Mouse (Mus musculus) embryonic fibroblast, embryonic 13.5 days (primary cell): ENCODE results near the gene 1700017B05Rik. TPM values are rescaled to one million over a fixed set of nuclear protein-coding genes. Genes with fewer than 3 reads are reported as not detected.
"Not testable (repeated sequence)": the region's sequence is repeated elsewhere in the genome, so short reads cannot be mapped to it uniquely, and the experiment has no call there.

ENCODE experiments used
- H3K27ac ChIP-seq: 2 replicates; pipeline ENCODE4 v1.5.1; 2012; ENCODE audit warnings: low read length, control low read depth, inconsistent platforms; ENCODE audit not compliant: insufficient read depth
- H3K4me1 ChIP-seq: 2 replicates; pipeline ENCODE4 v1.6.1; 2011; ENCODE audit warnings: low read length; ENCODE audit not compliant: control insufficient read depth, insufficient read depth
- H3K4me3 ChIP-seq: 2 replicates; pipeline ENCODE4 v1.5.1; 2011; ENCODE audit warnings: mild to moderate bottlenecking, control low read depth, low read length; ENCODE audit not compliant: insufficient read depth
- CTCF ChIP-seq: IDR thresholded peaks from 2 replicates; pipeline ENCODE4 v1.5.1; 2011; ENCODE audit warnings: mild to moderate bottlenecking, control low read depth, low read length, moderate library complexity, borderline replicate concordance; ENCODE audit not compliant: insufficient read depth
- POLR2A ChIP-seq: IDR thresholded peaks from 2 replicates; pipeline ENCODE4 v1.6.1; 2011; ENCODE audit warnings: low read depth, mild to moderate bottlenecking, control low read depth, low read length, moderate library complexity
- polyA plus RNA-seq: library from polyadenylated mRNA; stranded (reverse); fragments of >200 nt; gene quantifications from 2 replicates; pipeline ENCODE4 v1.2.4, GENCODE M21; 2011; ENCODE audit warnings: low read depth; ENCODE audit not compliant: missing spikeins, insufficient read length

1700017B05Rik gene
- polyA plus RNA-seq, 1 experiment, result 36.6 TPM

GRCm38 (mm10) chr9:57236256-57236655, 26.2 kb downstream of the 1700017B05Rik start, which contains the start of gene Trcg1:
TSS of gene Trcg1 (plus strand) at chr9:57236556.
- Histone ChIP-seq H3K4me1 (peaks cover 5% of the 10 kb centered on the region; the same call in 1 of the 2 replicates), H3K4me3 (no peak within 1 kb of the TSS), H3K27ac (no peak within 1 kb of the TSS)
- TF ChIP-seq POLR2A (no peak), CTCF (no peak)

- Histone ChIP-seq H3K4me1 (peaks cover 5% of the 10 kb centered on the region; the same call in 1 of the 2 replicates), H3K27ac (no peak overlapping the region), H3K4me3 (no peak overlapping the region)
- no peak for TF ChIP-seq POLR2A
- TF ChIP-seq CTCF, result no peak
Measured at GRCm38 (mm10) chr9:57233767-57234166, 28.6 kb downstream of the 1700017B05Rik start.

GRCm38 (mm10) chr9:57233142-57233541, 29.3 kb downstream of the 1700017B05Rik start:
- Histone ChIP-seq H3K27ac (no peak overlapping the region), H3K4me1 (peaks cover 5% of the 10 kb centered on the region; the same call in 1 of the 2 replicates), H3K4me3 (no peak overlapping the region)
- TF ChIP-seq POLR2A (no peak), CTCF (no peak)

GRCm38 (mm10) chr9:57232341-57232940, 30.0 kb downstream of the 1700017B05Rik start:
- peaks cover 5% of the 10 kb centered on the region; the same call in 1 of the 2 replicates for H3K4me1 ChIP-seq
- no peak overlapping the region for H3K27ac ChIP-seq
- no peak overlapping the region for H3K4me3 ChIP-seq
- TF ChIP-seq POLR2A, result no peak
- TF ChIP-seq CTCF, result no peak

GRCm38 (mm10) chr9:57231536-57232255, 30.7 kb downstream of the 1700017B05Rik start:
- peaks cover 5% of the 10 kb centered on the region; the same call in 1 of the 2 replicates for H3K4me1 ChIP-seq
- TF ChIP-seq POLR2A (no peak), CTCF (no peak)
- no peak overlapping the region for H3K27ac ChIP-seq
- no peak overlapping the region for H3K4me3 ChIP-seq

GRCm38 (mm10) chr9:57230146-57230783, 32.1 kb downstream of the 1700017B05Rik start:
- TF ChIP-seq POLR2A (no peak), CTCF (no peak)
- H3K27ac ChIP-seq, result no peak overlapping the region
- H3K4me3 ChIP-seq, result no peak overlapping the region
- H3K4me1 ChIP-seq, result peaks cover 5% of the 10 kb centered on the region; the same call in 1 of the 2 replicates

GRCm38 (mm10) chr9:57229726-57230125, 32.7 kb downstream of the 1700017B05Rik start:
- TF ChIP-seq CTCF (no peak), POLR2A (no peak)
- no peak overlapping the region for H3K4me3 ChIP-seq
- no peak overlapping the region for H3K27ac ChIP-seq
- peaks cover 5% of the 10 kb centered on the region; the same call in 1 of the 2 replicates for H3K4me1 ChIP-seq

- no peak for TF ChIP-seq CTCF
- TF ChIP-seq POLR2A, result no peak
- Histone ChIP-seq H3K4me3 (no peak overlapping the region), H3K27ac (no peak overlapping the region), H3K4me1 (no peaks in the 10 kb centered on the region)
Measured at GRCm38 (mm10) chr9:57228186-57228585, 34.2 kb downstream of the 1700017B05Rik start.

- Histone ChIP-seq H3K4me3 (no peak overlapping the region), H3K27ac (no peak overlapping the region), H3K4me1 (no peaks in the 10 kb centered on the region)
- no peak for TF ChIP-seq CTCF
- TF ChIP-seq POLR2A, result no peak
Measured at GRCm38 (mm10) chr9:57227203-57227602, 35.2 kb downstream of the 1700017B05Rik start.

- not testable (repeated sequence) for H3K4me1 ChIP-seq, H3K27ac ChIP-seq, H3K4me3 ChIP-seq
Measured at GRCm38 (mm10) chr9:57226628-57227122, 35.7 kb downstream of the 1700017B05Rik start.
